Mouse (Mus musculus): Measurements from ENCODE around the gene Irak2.
"Not testable (repeated sequence)": the region's sequence is repeated elsewhere in the genome, so short reads cannot be mapped to it uniquely, and the experiment has no call there.

Irak2 gene

GRCm38 (mm10) chr6:113669821-113670220 is 31.6 kb downstream of the Irak2 start:
- DNase-seq, result peak; percentile 78 to 80

GRCm38 (mm10) chr6:113672029-113672428 is 33.8 kb downstream of the Irak2 start:
- not testable (repeated sequence) for DNase-seq

GRCm38 (mm10) chr6:113672989-113673388 is 34.7 kb downstream of the Irak2 start:
- DNase-seq, result no peak

- DNase-seq, result no peak
These were observed 37.0 kb downstream of the Irak2 start for GRCm38 (mm10) chr6:113675234-113675633.

- DNase-seq, result no peak
These were observed 37.7 kb downstream of the Irak2 start for GRCm38 (mm10) chr6:113675991-113676390.

- peak; percentile 60 to 64 for DNase-seq
These were observed 38.9 kb downstream of the Irak2 start for GRCm38 (mm10) chr6:113677070-113677734.

- DNase-seq, result no peak
These were observed 40.2 kb downstream of the Irak2 start for GRCm38 (mm10) chr6:113678246-113679012.

- DNase-seq, result no peak
These were observed 41.8 kb downstream of the Irak2 start for GRCm38 (mm10) chr6:113679993-113680566.

- DNase-seq, result peak; percentile 95 to 96
These were observed 43.0 kb downstream of the Irak2 start for GRCm38 (mm10) chr6:113681271-113681670.

- DNase-seq, result no peak
These were observed 45.0 kb downstream of the Irak2 start for GRCm38 (mm10) chr6:113683081-113683825.

GRCm38 (mm10) chr6:113686551-113687125 is 48.4 kb downstream of the Irak2 start:
- DNase-seq, result no peak

- DNase-seq, result no peak
These were observed 51.7 kb downstream of the Irak2 start for GRCm38 (mm10) chr6:113690008-113690399.

- DNase-seq, result no peak
These were observed 52.3 kb downstream of the Irak2 start for GRCm38 (mm10) chr6:113690400-113691083.

GRCm38 (mm10) chr6:113691084-113691462 is 52.8 kb downstream of the Irak2 start:
- DNase-seq, result no peak

GRCm38 (mm10) chr6:113692661-113693133 is 54.4 kb downstream of the Irak2 start:
- peak; percentile 72 to 79 for DNase-seq

GRCm38 (mm10) chr6:113693377-113693776 is 55.1 kb downstream of the Irak2 start:
- no peak for DNase-seq

- DNase-seq, result no peak
These were observed 56.9 kb downstream of the Irak2 start for GRCm38 (mm10) chr6:113695203-113695602.

GRCm38 (mm10) chr6:113695766-113696355 is 57.6 kb downstream of the Irak2 start:
- DNase-seq, result peak in 1 of 2 experiments; percentile 24

- peak; percentile 94 to 96 for DNase-seq
These were observed 58.4 kb downstream of the Irak2 start, which contains the start of gene Tatdn2 for GRCm38 (mm10) chr6:113696582-113697221. TSS of gene Tatdn2 (plus strand) at chr6:113697050.

- peak; percentile 43 to 52 for DNase-seq
These were observed 59.2 kb downstream of the Irak2 start for GRCm38 (mm10) chr6:113697222-113698205.
